Mouse (Mus musculus) liver, postnatal 0 days (tissue): ENCODE measurements around the gene Hfe2.
"Not testable (repeated sequence)": the region's sequence is repeated elsewhere in the genome, so short reads cannot be mapped to it uniquely, and the experiment has no call there.

ENCODE experiments used
- CTCF ChIP-seq: sonication (generic); IDR thresholded peaks from 2 replicates; pipeline ENCODE4 v1.5.1; 2016; ENCODE audit warnings: antibody characterized with exemption, low read depth
- EP300 ChIP-seq: IDR thresholded peaks from 2 replicates; pipeline ENCODE4 v1.6.1; 2016; ENCODE audit warnings: antibody characterized with exemption, low read depth, mild to moderate bottlenecking

DNA sequence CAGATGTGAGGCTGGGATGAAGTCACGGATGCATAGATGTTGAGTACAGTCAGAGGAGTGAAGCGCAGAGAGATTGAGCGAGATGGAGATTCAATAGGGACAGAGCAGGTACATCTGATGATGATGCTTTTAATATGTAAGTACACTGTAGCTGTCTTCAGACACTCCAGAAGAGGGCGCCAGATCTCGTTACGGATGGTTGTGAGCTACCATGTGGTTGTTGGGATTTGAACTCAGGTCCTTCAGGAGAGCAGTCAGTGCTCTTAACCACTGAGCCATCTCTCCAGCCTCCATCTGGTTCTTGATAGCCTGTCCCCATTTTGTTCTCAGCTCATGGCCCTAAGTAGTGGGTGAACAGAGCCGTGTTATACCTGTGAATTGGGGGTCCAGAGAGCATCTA is 41.9 kb upstream of the Hfe2 start:
- peak; percentile 51 for TF ChIP-seq CTCF
- TF ChIP-seq EP300 = not testable (repeated sequence)
